Mouse (Mus musculus): ENCODE measurements around the gene Ptprr. TPM values are rescaled to one million over a fixed set of nuclear protein-coding genes. Genes with fewer than 3 reads are reported as not detected.
A peak's percentile ranks its signal among the peaks of the same experiment; 100 is the strongest.

Gene Ptprr
- total RNA-seq, 2 experiments from 2014 or later, result not detected

GRCm38 (mm10) chr10:116253972-116254371, 236.0 kb downstream of the Ptprr start:
- no peak for ATAC-seq (replicated peaks; ENCODE audit: low FRiP score, low TSS enrichment, poor library complexity, severe bottlenecking)

- no peak for ATAC-seq (replicated peaks; ENCODE audit: low FRiP score, low TSS enrichment, poor library complexity, severe bottlenecking)
Observed at GRCm38 (mm10) chr10:116259298-116259697, 241.3 kb downstream of the Ptprr start.

GRCm38 (mm10) chr10:116260658-116261433, 242.8 kb downstream of the Ptprr start:
- 0 out of 2 replicates have a peak, but pooled peaks have one; percentile 18 for ATAC-seq (replicated peaks; ENCODE audit: low FRiP score, low TSS enrichment, poor library complexity, severe bottlenecking)

GRCm38 (mm10) chr10:116261559-116261958, 243.5 kb downstream of the Ptprr start:
- ATAC-seq (replicated peaks; ENCODE audit: low FRiP score, low TSS enrichment, poor library complexity, severe bottlenecking), result no peak

- ATAC-seq (replicated peaks; ENCODE audit: low FRiP score, low TSS enrichment, poor library complexity, severe bottlenecking), result no peak
Observed at GRCm38 (mm10) chr10:116264521-116264920, 246.5 kb downstream of the Ptprr start.

- ATAC-seq (replicated peaks; ENCODE audit: low FRiP score, low TSS enrichment, poor library complexity, severe bottlenecking), result no peak
Observed at GRCm38 (mm10) chr10:116266561-116267433, 248.8 kb downstream of the Ptprr start.

- no peak for ATAC-seq (replicated peaks; ENCODE audit: low FRiP score, low TSS enrichment, poor library complexity, severe bottlenecking)
Observed at GRCm38 (mm10) chr10:116267434-116267822, 249.4 kb downstream of the Ptprr start.

- ATAC-seq (replicated peaks; ENCODE audit: low FRiP score, low TSS enrichment, poor library complexity, severe bottlenecking), result no peak
Observed at GRCm38 (mm10) chr10:116268343-116268742, 250.3 kb downstream of the Ptprr start.

- ATAC-seq (replicated peaks; ENCODE audit: low FRiP score, low TSS enrichment, poor library complexity, severe bottlenecking), result no peak
Observed at GRCm38 (mm10) chr10:116270646-116271469, 252.8 kb downstream of the Ptprr start.

GRCm38 (mm10) chr10:116271470-116271915, 253.5 kb downstream of the Ptprr start:
- ATAC-seq (replicated peaks; ENCODE audit: low FRiP score, low TSS enrichment, poor library complexity, severe bottlenecking), result no peak

GRCm38 (mm10) chr10:116272156-116272555, 254.1 kb downstream of the Ptprr start:
- ATAC-seq (replicated peaks; ENCODE audit: low FRiP score, low TSS enrichment, poor library complexity, severe bottlenecking), result no peak

GRCm38 (mm10) chr10:116275280-116275679, 257.3 kb downstream of the Ptprr start, which contains the start of gene Ptprb:
Gene Ptprb, plus strand, starts transcription at chr10:116275523.
- ATAC-seq (replicated peaks; ENCODE audit: low FRiP score, low TSS enrichment, poor library complexity, severe bottlenecking), result no peak

- no peak for ATAC-seq (replicated peaks; ENCODE audit: low FRiP score, low TSS enrichment, poor library complexity, severe bottlenecking)
Observed at GRCm38 (mm10) chr10:116286697-116287344, 268.8 kb downstream of the Ptprr start.

GRCm38 (mm10) chr10:116288130-116288529, 270.1 kb downstream of the Ptprr start:
- peak; percentile 59 for ATAC-seq (replicated peaks; ENCODE audit: low FRiP score, low TSS enrichment, poor library complexity, severe bottlenecking)

GRCm38 (mm10) chr10:116290483-116290882, 272.5 kb downstream of the Ptprr start:
- ATAC-seq (replicated peaks; ENCODE audit: low FRiP score, low TSS enrichment, poor library complexity, severe bottlenecking), result no peak

GRCm38 (mm10) chr10:116291153-116291755, 273.2 kb downstream of the Ptprr start:
- ATAC-seq (replicated peaks; ENCODE audit: low FRiP score, low TSS enrichment, poor library complexity, severe bottlenecking), result no peak

- no peak for ATAC-seq (replicated peaks; ENCODE audit: low FRiP score, low TSS enrichment, poor library complexity, severe bottlenecking)
Observed at GRCm38 (mm10) chr10:116296439-116296838, 278.4 kb downstream of the Ptprr start.

GRCm38 (mm10) chr10:116297854-116298253, 279.8 kb downstream of the Ptprr start:
- ATAC-seq (replicated peaks; ENCODE audit: low FRiP score, low TSS enrichment, poor library complexity, severe bottlenecking), result no peak

GRCm38 (mm10) chr10:116300824-116301223, 282.8 kb downstream of the Ptprr start:
- ATAC-seq (replicated peaks; ENCODE audit: low FRiP score, low TSS enrichment, poor library complexity, severe bottlenecking), result no peak

All from megakaryocyte-erythroid progenitor cell, adult 5-6 weeks (primary cell).